Mouse (Mus musculus) CH12.LX (cell line): Measurements from ENCODE around the gene Mcemp1. TPM values are rescaled to one million over a fixed set of nuclear protein-coding genes. Genes with fewer than 3 reads are reported as not detected.

Source experiments
- DNase-seq: peaks from one replicate; pipeline ENCODE4 v3.0.0-alpha.2; 2013; ENCODE audit errors: extremely low read depth
- H3K27ac ChIP-seq: 2 replicates; pipeline ENCODE4 v1.5.1; 2012; ENCODE audit warnings: low read depth, mild to moderate bottlenecking, control low read depth, moderate library complexity; ENCODE audit not compliant: insufficient read depth
- H3K27me3 ChIP-seq: replicated peaks from 2 replicates; pipeline ENCODE3; 2012; ENCODE audit warnings: inconsistent platforms
- H3K36me3 ChIP-seq, 2 experiments: replicated peaks in 1 of 2; 2 replicates each; pipeline versions ENCODE3 to v1.6.1; 2012; ENCODE audit warnings: inconsistent platforms in 1 of 2, low read length in 1 of 2, mild to moderate bottlenecking in 1 of 2, mixed read lengths in 1 of 2, moderate library complexity in 1 of 2; ENCODE audit not compliant: control insufficient read depth in 1 of 2, insufficient read depth in 1 of 2
- H3K4me1 ChIP-seq, 2 experiments: 2 replicates each; pipeline ENCODE4 v1.6.1; 2012; ENCODE audit warnings: inconsistent platforms in 1 of 2, moderate library complexity in 1 of 2; ENCODE audit not compliant: insufficient read depth in 2 of 2, control insufficient read depth in 1 of 2
- H3K4me2 ChIP-seq: 2 replicates; pipeline ENCODE4 v1.6.1; 2012; ENCODE audit warnings: low read depth, mild to moderate bottlenecking, control low read depth; ENCODE audit not compliant: poor library complexity, insufficient read depth, severe bottlenecking
- H3K4me3 ChIP-seq, 3 experiments: fragments of 150-350 bp in 1 of 3; sonication (generic) in 1 of 3; replicated peaks in 1 of 3; 2 replicates each; pipeline versions ENCODE3 to v1.5.1; 2011 to 2012; ENCODE audit warnings: low read depth in 2 of 3, low read length in 2 of 3, mild to moderate bottlenecking in 2 of 3, moderate library complexity in 2 of 3, control low read depth in 1 of 3, improper control_type of control experiment in 1 of 3, inconsistent platforms in 1 of 3, mixed read lengths in 1 of 3; ENCODE audit not compliant: poor library complexity in 1 of 3
- H3K79me2 ChIP-seq: replicated peaks from 2 replicates; pipeline ENCODE4 v1.6.1; 2012; ENCODE audit warnings: mild to moderate bottlenecking, moderate library complexity; ENCODE audit not compliant: control insufficient read depth, poor library complexity, insufficient read depth, severe bottlenecking; ENCODE audit errors: extremely low read depth
- H3K9ac ChIP-seq: 2 replicates; pipeline ENCODE4 v1.6.1; 2012; ENCODE audit warnings: low read depth, mild to moderate bottlenecking, control low read depth, moderate library complexity; ENCODE audit not compliant: insufficient read depth
- H3K9me3 ChIP-seq: replicated peaks from 2 replicates; pipeline ENCODE3; 2012; ENCODE audit warnings: low read length, inconsistent platforms, mixed read lengths
- CHD1 ChIP-seq: IDR thresholded peaks from 2 replicates; pipeline ENCODE4 v1.6.1; 2012; ENCODE audit warnings: low read depth, low read length, improper control_type of control experiment, inconsistent platforms
- ELF1 ChIP-seq: IDR thresholded peaks from 2 replicates; pipeline ENCODE4 v1.6.1; 2014; ENCODE audit warnings: low read depth, mild to moderate bottlenecking, inconsistent platforms, low read length, improper control_type of control experiment
- KAT2A ChIP-seq: IDR thresholded peaks from 2 replicates; pipeline ENCODE4 v1.6.1; 2012; ENCODE audit warnings: low read length, improper control_type of control experiment, inconsistent platforms; ENCODE audit not compliant: insufficient replicate concordance
- MAFK ChIP-seq: IDR thresholded peaks from 2 replicates; pipeline ENCODE4 v1.6.1; 2011; ENCODE audit warnings: low read length, improper control_type of control experiment; ENCODE audit not compliant: insufficient replicate concordance
- MAX ChIP-seq: IDR thresholded peaks from 2 replicates; pipeline ENCODE4 v1.6.1; 2011; ENCODE audit warnings: low read length, improper control_type of control experiment
- MEF2A ChIP-seq: IDR thresholded peaks from 2 replicates; pipeline ENCODE4 v1.6.1; 2014; ENCODE audit warnings: low read depth, mild to moderate bottlenecking, inconsistent platforms, low read length, improper control_type of control experiment, borderline replicate concordance
- MXI1 ChIP-seq: IDR thresholded peaks from 2 replicates; pipeline ENCODE4 v1.6.1; 2011; ENCODE audit warnings: mild to moderate bottlenecking, low read depth, low read length, improper control_type of control experiment
- NELFE ChIP-seq: IDR thresholded peaks from 2 replicates; pipeline ENCODE4 v1.6.1; 2011; ENCODE audit warnings: low read depth, low read length, improper control_type of control experiment
- NRF1 ChIP-seq: IDR thresholded peaks from 2 replicates; pipeline ENCODE4 v1.6.1; 2014; ENCODE audit warnings: low read depth, mild to moderate bottlenecking, inconsistent platforms, low read length, improper control_type of control experiment, moderate library complexity
- POLR2AphosphoS2 ChIP-seq: IDR thresholded peaks from 2 replicates; pipeline ENCODE4 v1.6.1; 2011; ENCODE audit warnings: low read depth, low read length, improper control_type of control experiment
- RCOR1 ChIP-seq: conservative IDR thresholded peaks from 2 replicates; pipeline ENCODE4 v1.6.1; 2012; ENCODE audit warnings: low read depth, mild to moderate bottlenecking, inconsistent platforms, low read length, improper control_type of control experiment
- SIN3A ChIP-seq: IDR thresholded peaks from 2 replicates; pipeline ENCODE4 v1.6.1; 2012; ENCODE audit warnings: low read length, improper control_type of control experiment, inconsistent platforms
- SMC3 ChIP-seq: IDR thresholded peaks from 2 replicates; pipeline ENCODE4 v1.6.1; 2011; ENCODE audit warnings: low read depth, low read length, improper control_type of control experiment
- TCF12 ChIP-seq: IDR thresholded peaks from 2 replicates; pipeline ENCODE4 v1.6.1; 2014; ENCODE audit warnings: low read depth, mild to moderate bottlenecking, inconsistent platforms, low read length, improper control_type of control experiment
- USF1 ChIP-seq: IDR thresholded peaks from 2 replicates; pipeline ENCODE4 v1.6.1; 2014; ENCODE audit warnings: low read depth, mild to moderate bottlenecking, inconsistent platforms, low read length, improper control_type of control experiment
- ZC3H11A ChIP-seq: IDR thresholded peaks from 2 replicates; pipeline ENCODE4 v1.6.1; 2012; ENCODE audit warnings: low read depth, mild to moderate bottlenecking, inconsistent platforms, low read length, improper control_type of control experiment
- ZKSCAN1 ChIP-seq: IDR thresholded peaks from 2 replicates; pipeline ENCODE4 v1.6.1; 2012; ENCODE audit warnings: low read depth, inconsistent platforms, low read length, improper control_type of control experiment, borderline replicate concordance
- ZNF384 ChIP-seq: IDR thresholded peaks from 2 replicates; pipeline ENCODE4 v1.6.1; 2012; ENCODE audit warnings: low read depth, low read length, improper control_type of control experiment, inconsistent platforms
- dilution Hi-C: fragments of 300-500 bp; cut with MboI; formaldehyde crosslinking; loops from 2 replicates; pipeline ENCODE4 v1.14.3; 2020; ENCODE audit warnings: low sequenced_read_pairs; ENCODE audit not compliant: extremely low pct_unique_long_range_greater_than_20kb, extremely low pct_ligation_motif_present
- in situ Hi-C: fragments of 300-500 bp; cut with MboI; formaldehyde crosslinking; loops from 3 replicates; pipeline ENCODE4 v1.14.3; 2019; ENCODE audit warnings: low sequenced_read_pairs, low pct_ligation_motif_present, low pct_unique_long_range_greater_than_20kb, mixed read lengths
- polyA plus RNA-seq: library from polyadenylated mRNA; unstranded; fragments of >175 nt; gene quantifications from 2 replicates; pipeline ENCODE4 v1.2.1, GENCODE M21; 2012; ENCODE audit warnings: low read depth; ENCODE audit not compliant: insufficient read length
- total RNA-seq, 2 experiments: library from RNA; depleted of rRNA; stranded (reverse); fragments of 300-350 nt in 1 of 2; fragments of >200 nt in 1 of 2; gene quantifications; 2 replicates each; pipeline ENCODE4 v1.2.3; 2012 to 2014

The Mcemp1 gene
- total and polyA plus RNA-seq, 3 experiments: 0.36 to 0.39 TPM; not detected in 1

- no peak for DNase-seq
- Histone ChIP-seq H3K4me2 (no peak overlapping the region), H3K79me2 (peaks cover 21% of the 10 kb centered on the region; the same call in 1 of the 2 replicates), H3K4me3 (no peak overlapping the region), H3K27ac (no peak overlapping the region), H3K9ac (no peak overlapping the region), H3K4me1 (peaks cover 1 to 45% of the 10 kb centered on the region in 2 experiments; a peak in 2 of 4 replicates), H3K27me3 (peaks cover 11% of the 10 kb centered on the region), H3K36me3 (peaks cover 21 to 54% of the 10 kb centered on the region in 2 experiments), H3K9me3 (no peaks in the 10 kb centered on the region)
- TF ChIP-seq KAT2A: no peak
- no peak for TF ChIP-seq TCF12
- no peak for TF ChIP-seq SMC3
- TF ChIP-seq POLR2AphosphoS2: no peak
- TF ChIP-seq MXI1: no peak
- no peak for TF ChIP-seq MEF2A
- in situ Hi-C loops (loop anchor here (10.0 kb wide), 2 partner anchors 214 to 324 kb away; partner anchors contain the start of genes A430078G23Rik and Pex11g), dilution Hi-C loops (no loop called here)
These were observed 13.3 kb downstream of the Mcemp1 start for GRCm38 (mm10) chr8:3678831-3679230.

- peaks cover 8% of the 10 kb centered on the region for H3K27me3 ChIP-seq
- H3K4me2 ChIP-seq: no peak overlapping the region
- H3K36me3 ChIP-seq: peaks cover 21 to 58% of the 10 kb centered on the region in 2 experiments
- in situ Hi-C loops (loop anchor here (10.0 kb wide), 2 partner anchors 214 to 324 kb away; partner anchors contain the start of genes A430078G23Rik and Pex11g), dilution Hi-C loops (no loop called here)
- no peak overlapping the region for H3K27ac ChIP-seq
- peaks cover 2 to 49% of the 10 kb centered on the region in 2 experiments; a peak in 2 of 4 replicates for H3K4me1 ChIP-seq
- H3K9ac ChIP-seq: no peak overlapping the region
- DNase-seq: no peak
- no peak overlapping the region for H3K4me3 ChIP-seq
- no peaks in the 10 kb centered on the region for H3K9me3 ChIP-seq
- no peak for TF ChIP-seq ZNF384
- no peak for TF ChIP-seq NELFE
- TF ChIP-seq SIN3A: no peak
- TF ChIP-seq ELF1: no peak
- no peak for TF ChIP-seq RCOR1
- no peak for TF ChIP-seq MEF2A
- TF ChIP-seq ZC3H11A: no peak
- no peak for TF ChIP-seq MAFK
- TF ChIP-seq USF1: no peak
- no peak for TF ChIP-seq ZKSCAN1
- TF ChIP-seq NRF1: no peak
- TF ChIP-seq MAX: no peak
- no peak for TF ChIP-seq CHD1
- peaks cover 21% of the 10 kb centered on the region; the same call in 1 of the 2 replicates for H3K79me2 ChIP-seq
These were observed 13.7 kb downstream of the Mcemp1 start for GRCm38 (mm10) chr8:3679236-3679635.
